Mouse (Mus musculus): ENCODE data around the gene Eng.

GRCm38 (mm10) chr2:32647366-32647765 is 971 bp downstream of the Eng start:
- TF ChIP-seq CTCF (conservative IDR thresholded peaks at IDR 0.05; ENCODE audit: insufficient read depth, insufficient read length, low read depth, low read length) (no peak), POLR2A (IDR thresholded peaks at IDR 0.05; ENCODE audit: low read depth, low read length) (no peak)

Measured in kidney, adult 2 months (tissue).